Mouse (Mus musculus): Measurements from ENCODE around the gene Foxp1. TPM values are rescaled to one million over a fixed set of nuclear protein-coding genes. Genes with fewer than 3 reads are reported as not detected.

Foxp1 gene
- polyA plus RNA-seq, 1 experiment from 2014 or later: 99.3 TPM

DNA sequence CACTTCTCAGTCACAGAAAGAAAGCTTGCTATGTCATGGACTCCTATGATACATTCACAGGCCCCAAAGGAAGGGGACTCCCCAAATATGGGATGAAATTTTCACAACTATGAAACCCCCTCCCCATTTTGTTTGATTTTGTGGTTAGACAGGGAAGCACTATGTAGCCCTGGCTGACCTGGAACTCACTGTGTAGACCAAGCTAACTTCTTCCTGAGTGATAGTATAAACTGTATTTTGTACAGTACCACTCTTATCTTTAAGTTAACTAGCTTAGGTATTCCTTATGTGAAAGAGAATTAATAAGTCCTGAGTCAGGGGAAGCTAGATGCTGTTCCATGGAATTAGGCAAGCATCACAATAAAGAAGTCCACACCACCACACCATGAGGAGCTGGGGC, 470.8 kb downstream of the Foxp1 start:
- H3K27ac ChIP-seq: no peak overlapping the region
- no peaks in the 10 kb centered on the region for H3K36me3 ChIP-seq
- peaks cover 17% of the 10 kb centered on the region for H3K4me1 ChIP-seq
- no peak for DNase-seq (ENCODE audit: low spot score)
- H3K27me3 ChIP-seq (ENCODE audit: insufficient read depth, poor library complexity, severe bottlenecking): no peaks in the 10 kb centered on the region
- H3K9me3 ChIP-seq: no peaks in the 10 kb centered on the region
- no peak overlapping the region for H3K4me3 ChIP-seq

DNA sequence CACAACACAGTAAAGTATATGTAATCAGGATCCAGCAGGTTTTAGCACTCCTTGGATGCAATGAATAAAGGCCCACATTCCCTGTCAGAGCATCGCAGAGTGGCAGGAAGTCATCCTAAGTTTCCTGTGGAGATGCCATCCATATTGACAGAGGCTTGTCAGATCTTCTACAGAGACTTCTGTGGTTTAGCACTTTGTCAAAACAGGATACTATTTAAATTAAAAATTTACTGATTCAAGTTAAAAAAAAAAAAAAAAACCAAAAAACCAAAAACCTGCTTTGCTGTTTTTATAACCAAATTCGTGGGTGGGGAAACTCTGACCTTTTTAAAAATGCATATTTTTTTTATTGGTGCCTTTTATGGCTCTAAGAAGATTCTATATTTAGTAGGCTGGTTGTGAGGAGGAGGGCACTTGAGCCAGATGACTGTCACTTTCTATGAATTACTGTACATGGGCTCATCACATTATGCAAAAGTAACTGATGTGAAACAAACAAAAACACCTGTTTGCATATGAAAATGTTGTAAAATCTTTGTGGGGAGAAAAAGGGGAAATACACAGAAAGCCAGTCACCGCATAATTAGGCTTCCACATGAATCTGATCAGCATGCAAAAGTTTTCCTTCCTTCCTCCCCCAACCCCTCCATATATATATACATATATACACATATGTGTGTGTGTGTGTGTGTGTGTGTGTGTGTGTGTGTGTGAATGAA, 472.1 kb downstream of the Foxp1 start:
- Histone ChIP-seq H3K27me3 (ENCODE audit: insufficient read depth, poor library complexity, severe bottlenecking) (no peaks in the 10 kb centered on the region), H3K4me3 (no peak overlapping the region), H3K27ac (no peak overlapping the region), H3K36me3 (no peaks in the 10 kb centered on the region), H3K4me1 (peaks cover 13% of the 10 kb centered on the region; the same call in 1 of the 2 replicates), H3K9me3 (no peaks in the 10 kb centered on the region)
- 84% methylated on average over 3 of the region's 3 CpGs for WGBS
- no peak for DNase-seq (ENCODE audit: low spot score)

GRCm38 (mm10) chr6:99047322-99047721, 475.2 kb downstream of the Foxp1 start:
- no peaks in the 10 kb centered on the region for H3K36me3 ChIP-seq
- WGBS: 74% methylated on average over 5 of the region's 5 CpGs
- no peaks in the 10 kb centered on the region for H3K27me3 ChIP-seq (ENCODE audit: insufficient read depth, poor library complexity, severe bottlenecking)
- H3K4me3 ChIP-seq: no peak overlapping the region
- DNase-seq (ENCODE audit: low spot score): no peak
- no peak overlapping the region for H3K27ac ChIP-seq
- no peaks in the 10 kb centered on the region for H3K9me3 ChIP-seq
- H3K4me1 ChIP-seq: 0 out of 2 replicates have a peak, but pooled peaks cover 5% of the 10 kb centered on the region

- 78% methylated on average over 5 of the region's 5 CpGs for WGBS
- 0 out of 2 replicates have a peak, but pooled peaks cover 5% of the 10 kb centered on the region for H3K4me1 ChIP-seq
- no peaks in the 10 kb centered on the region for H3K27me3 ChIP-seq (ENCODE audit: insufficient read depth, poor library complexity, severe bottlenecking)
- DNase-seq (ENCODE audit: low spot score): no peak
- no peak overlapping the region for H3K4me3 ChIP-seq
- no peaks in the 10 kb centered on the region for H3K36me3 ChIP-seq
- no peak overlapping the region for H3K27ac ChIP-seq
- no peaks in the 10 kb centered on the region for H3K9me3 ChIP-seq
Measured at GRCm38 (mm10) chr6:99045845-99046788, 476.4 kb downstream of the Foxp1 start.

DNA sequence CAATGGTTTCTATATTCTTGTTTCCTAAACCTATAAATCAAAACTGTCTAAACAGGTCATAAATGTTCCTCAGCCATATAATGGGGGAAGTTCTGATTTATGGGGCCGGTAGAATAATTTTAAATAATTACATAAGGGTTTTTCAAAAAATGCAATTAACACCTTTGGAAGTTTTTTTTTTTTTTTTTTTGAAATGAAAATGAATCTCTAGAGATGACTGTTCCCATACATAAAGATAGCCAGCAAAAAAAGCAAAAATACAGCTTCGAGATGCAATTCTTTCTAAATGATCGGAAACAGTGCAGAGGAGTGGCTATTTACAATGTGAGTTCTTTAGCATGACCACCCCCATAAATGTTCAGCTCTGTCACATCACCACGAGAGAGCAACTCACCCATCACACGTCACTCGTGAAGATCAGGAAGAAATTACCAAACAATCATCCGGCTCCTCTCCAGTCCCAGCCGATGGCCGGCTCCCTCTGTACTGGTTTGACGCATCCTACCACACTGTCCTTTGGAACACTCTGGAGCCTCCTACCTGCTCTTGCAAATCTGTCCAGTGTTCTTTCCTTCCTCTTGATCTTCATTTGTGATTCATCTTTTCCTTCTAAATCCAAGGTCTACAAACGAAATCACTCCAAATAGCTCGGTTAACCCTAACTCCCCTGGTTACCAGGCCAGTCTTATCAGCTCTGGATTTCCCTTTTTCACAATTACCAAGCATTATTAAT, 478.4 kb downstream of the Foxp1 start:
- Histone ChIP-seq H3K4me3 (no peak overlapping the region), H3K27me3 (ENCODE audit: insufficient read depth, poor library complexity, severe bottlenecking) (no peaks in the 10 kb centered on the region), H3K27ac (no peak overlapping the region), H3K36me3 (no peaks in the 10 kb centered on the region), H3K4me1 (peaks cover 11% of the 10 kb centered on the region; the same call in 1 of the 2 replicates), H3K9me3 (no peaks in the 10 kb centered on the region)
- DNase-seq (ENCODE audit: low spot score): no peak
- 85% methylated on average over 12 of the region's 12 CpGs for WGBS

DNA sequence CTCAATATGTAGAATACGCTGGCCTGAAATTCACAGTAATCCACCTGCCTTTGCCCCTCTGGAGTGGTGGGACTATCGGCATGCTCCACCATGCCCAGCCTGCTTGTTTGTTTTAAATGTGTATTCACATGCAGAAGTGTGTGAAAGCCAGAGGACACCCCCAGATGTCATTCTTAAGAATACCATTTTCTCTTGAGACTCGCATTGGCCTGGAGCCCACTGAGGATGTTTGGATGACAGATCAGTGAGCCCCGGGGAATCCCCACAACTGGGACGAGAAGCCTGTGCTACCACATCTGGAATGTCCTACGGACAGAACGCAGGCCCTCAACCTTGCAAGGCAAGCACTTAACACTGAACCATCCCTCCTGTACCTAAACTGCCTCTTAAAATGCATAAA, 479.3 kb downstream of the Foxp1 start:
- H3K36me3 ChIP-seq: no peaks in the 10 kb centered on the region
- 74% methylated on average over 7 of the region's 7 CpGs for WGBS
- no peaks in the 10 kb centered on the region for H3K27me3 ChIP-seq (ENCODE audit: insufficient read depth, poor library complexity, severe bottlenecking)
- H3K27ac ChIP-seq: no peak overlapping the region
- no peak overlapping the region for H3K4me3 ChIP-seq
- no peak for DNase-seq (ENCODE audit: low spot score)
- peaks cover 11% of the 10 kb centered on the region; the same call in 1 of the 2 replicates for H3K4me1 ChIP-seq
- no peaks in the 10 kb centered on the region for H3K9me3 ChIP-seq

DNA sequence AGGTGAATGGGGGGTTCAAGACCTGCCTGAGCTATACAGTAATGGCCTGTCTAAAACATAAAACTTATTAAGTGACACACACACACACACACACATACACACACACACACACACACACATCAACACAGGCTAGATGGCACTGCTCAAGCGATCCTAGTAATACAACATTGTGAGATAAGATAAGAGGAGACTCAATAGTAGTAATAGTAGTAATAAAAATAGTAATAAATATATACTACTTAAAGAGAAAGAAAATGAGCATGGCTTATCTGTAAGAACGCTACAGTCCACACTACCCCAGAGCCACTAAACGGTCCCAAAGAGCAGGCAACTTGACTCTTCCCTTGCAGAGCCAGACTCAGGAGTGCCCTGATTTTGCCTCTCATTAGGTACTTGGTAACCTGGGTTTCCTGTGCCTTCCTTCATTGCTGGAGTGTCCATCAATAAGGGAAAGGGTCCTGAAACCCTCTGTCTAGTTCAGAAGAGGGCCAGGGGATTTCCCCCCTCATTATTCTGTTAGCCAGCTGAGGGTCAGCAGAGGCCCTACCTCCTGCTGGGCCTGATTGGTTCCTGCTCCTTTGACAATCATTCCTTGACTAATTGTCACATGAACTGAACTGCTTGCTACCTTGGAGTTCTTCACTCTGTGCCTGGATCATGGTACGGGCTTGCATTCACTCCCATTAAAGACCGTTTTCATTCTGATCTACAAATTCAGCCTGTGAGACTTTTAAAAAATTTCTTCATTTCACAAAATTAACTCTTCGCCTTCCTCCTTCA, 480.2 kb downstream of the Foxp1 start:
- H3K27me3 ChIP-seq (ENCODE audit: insufficient read depth, poor library complexity, severe bottlenecking): no peaks in the 10 kb centered on the region
- DNase-seq (ENCODE audit: low spot score): no peak
- H3K4me3 ChIP-seq: no peak overlapping the region
- no peaks in the 10 kb centered on the region for H3K9me3 ChIP-seq
- no peak overlapping the region for H3K27ac ChIP-seq
- WGBS: 91% methylated on average over 6 of the region's 6 CpGs
- H3K4me1 ChIP-seq: peaks cover 11% of the 10 kb centered on the region; the same call in 1 of the 2 replicates
- H3K36me3 ChIP-seq: no peaks in the 10 kb centered on the region

DNA sequence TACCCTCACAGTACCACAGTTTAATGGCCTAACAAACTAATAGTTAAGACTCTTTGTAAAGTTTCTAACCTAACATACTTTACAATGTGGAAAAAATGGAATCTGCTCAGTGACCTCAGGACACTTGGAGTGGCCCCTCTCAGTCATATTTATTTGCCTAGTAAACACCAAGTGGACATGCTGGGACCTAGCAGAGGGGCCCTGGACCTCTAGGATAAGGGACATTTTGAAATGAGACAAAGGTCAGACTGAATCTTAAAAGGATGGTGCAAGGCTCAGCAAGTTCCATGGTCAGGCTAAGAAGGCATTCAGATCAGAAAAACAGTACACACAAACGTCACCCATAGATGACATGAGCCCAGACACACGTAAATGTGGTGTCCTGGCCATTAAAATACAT, 483.5 kb downstream of the Foxp1 start:
- peaks cover 9% of the 10 kb centered on the region for H3K4me1 ChIP-seq
- no peak for DNase-seq (ENCODE audit: low spot score)
- H3K36me3 ChIP-seq: 0 out of 2 replicates have a peak, but pooled peaks cover 9% of the 10 kb centered on the region
- WGBS: 77% methylated on average over 2 of the region's 2 CpGs
- no peaks in the 10 kb centered on the region for H3K27me3 ChIP-seq (ENCODE audit: insufficient read depth, poor library complexity, severe bottlenecking)
- no peak overlapping the region for H3K27ac ChIP-seq
- no peak overlapping the region for H3K4me3 ChIP-seq
- H3K9me3 ChIP-seq: no peaks in the 10 kb centered on the region

- 89% methylated on average over 8 of the region's 8 CpGs for WGBS
- Histone ChIP-seq H3K27ac (no peak overlapping the region), H3K4me3 (no peak overlapping the region), H3K36me3 (0 out of 2 replicates have a peak, but pooled peaks cover 9% of the 10 kb centered on the region), H3K9me3 (no peaks in the 10 kb centered on the region), H3K27me3 (ENCODE audit: insufficient read depth, poor library complexity, severe bottlenecking) (no peaks in the 10 kb centered on the region), H3K4me1 (peaks cover 29% of the 10 kb centered on the region)
- no peak for DNase-seq (ENCODE audit: low spot score)
Measured at GRCm38 (mm10) chr6:99035459-99036375, 486.8 kb downstream of the Foxp1 start.

- Histone ChIP-seq H3K9me3 (no peaks in the 10 kb centered on the region), H3K27ac (peak overlapping the region; percentile 24; the same call in 1 of the 2 replicates), H3K36me3 (0 out of 2 replicates have a peak, but pooled peaks cover 9% of the 10 kb centered on the region), H3K4me1 (peaks cover 40% of the 10 kb centered on the region), H3K4me3 (no peak overlapping the region), H3K27me3 (ENCODE audit: insufficient read depth, poor library complexity, severe bottlenecking) (no peaks in the 10 kb centered on the region)
- 40% methylated on average over 6 of the region's 6 CpGs for WGBS
- no peak for DNase-seq (ENCODE audit: low spot score)
Measured at GRCm38 (mm10) chr6:99033062-99033461, 489.5 kb downstream of the Foxp1 start.

- Histone ChIP-seq H3K9me3 (no peaks in the 10 kb centered on the region), H3K27ac (0 out of 2 replicates have a peak overlapping the region, but pooled peaks have one; percentile 17), H3K4me1 (peaks cover 40% of the 10 kb centered on the region), H3K4me3 (no peak overlapping the region), H3K36me3 (0 out of 2 replicates have a peak, but pooled peaks cover 9% of the 10 kb centered on the region), H3K27me3 (ENCODE audit: insufficient read depth, poor library complexity, severe bottlenecking) (no peaks in the 10 kb centered on the region)
- 65% methylated on average over 9 of the region's 9 CpGs for WGBS
- no peak for DNase-seq (ENCODE audit: low spot score)
Measured at GRCm38 (mm10) chr6:99031321-99031903, 491.1 kb downstream of the Foxp1 start.
